Mouse (Mus musculus) G1E (cell line): ENCODE measurements around the gene Ikzf3.

Source experiments
- CTCF ChIP-seq: IDR thresholded peaks from 2 replicates; pipeline ENCODE4 v1.5.1; 2012; ENCODE audit warnings: low read depth, low read length, inconsistent platforms, mixed read lengths
- TAL1 ChIP-seq: conservative IDR thresholded peaks from 2 replicates; pipeline ENCODE4 v1.6.1; 2012; ENCODE audit warnings: low read depth, low read length, inconsistent platforms, mixed read lengths

GRCm38 (mm10) chr11:98586892-98587563 lies 41.2 kb upstream of the Ikzf3 start, which contains the start of gene Ormdl3:
- TF ChIP-seq TAL1 (no peak), CTCF (no peak)
